Mouse (Mus musculus) hindbrain, embryonic 13.5 days (tissue): ENCODE results near the gene Gm5475. TPM values are rescaled to one million over a fixed set of nuclear protein-coding genes. Genes with fewer than 3 reads are reported as not detected.

Source experiments
- polyA plus RNA-seq: library from polyadenylated mRNA; unstranded; fragments of >200 nt; fragmentation: Nextera tagmentation; extraction: Ambion mirVana; gene quantifications from 2 replicates; pipeline ENCODE4 v1.2.1, GENCODE M21; 2015

Gene Gm5475
- polyA plus RNA-seq, 1 experiment from 2014 or later: 0.10 TPM

Other genes starting within 250 kb of the Gm5475 start
- 17.5 and 17.7 TPM in 2 replicates for gene Atf1, start 194.3 kb upstream of the Gm5475 start, polyA plus RNA-seq
- not detected in 2 replicates for gene Tmprss12, start 141.3 kb upstream of the Gm5475 start, polyA plus RNA-seq
- gene Mettl7a1, start 118.0 kb upstream of the Gm5475 start, polyA plus RNA-seq: 3.2 and 4.3 TPM in 2 replicates
- 0.13 and 0.31 TPM in 2 replicates for gene Mettl7a3, start 87.2 kb upstream of the Gm5475 start, polyA plus RNA-seq
- gene Methig1, start 69.0 kb upstream of the Gm5475 start, polyA plus RNA-seq: 0.62 TPM in 1 of 2 replicates, not detected in the other
- gene Mettl7a2, start 68.9 kb upstream of the Gm5475 start, polyA plus RNA-seq: not detected in 2 replicates
- gene Higd1c, start 57.6 kb upstream of the Gm5475 start, polyA plus RNA-seq: not detected in 2 replicates
- 23.8 and 24.1 TPM in 2 replicates for gene Slc11a2, start 2.9 kb downstream of the Gm5475 start, polyA plus RNA-seq
- 53.1 and 56.4 TPM in 2 replicates for gene Letmd1, start 46.9 kb downstream of the Gm5475 start, polyA plus RNA-seq
- gene Csrnp2, start 73.3 kb downstream of the Gm5475 start, polyA plus RNA-seq: 43.2 and 44.4 TPM in 2 replicates
- gene Tfcp2, start 129.9 kb downstream of the Gm5475 start, polyA plus RNA-seq: 40.3 and 41.6 TPM in 2 replicates
- gene Pou6f1, start 177.8 kb downstream of the Gm5475 start, polyA plus RNA-seq: 38.0 and 41.2 TPM in 2 replicates
- 150 and 152 TPM in 2 replicates for gene Dazap2, start 193.2 kb downstream of the Gm5475 start, polyA plus RNA-seq
- gene Smagp, start 214.8 kb downstream of the Gm5475 start, polyA plus RNA-seq: 4.0 and 4.1 TPM in 2 replicates
- 2.0 and 2.4 TPM in 2 replicates for gene Bin2, start 247.4 kb downstream of the Gm5475 start, polyA plus RNA-seq